Mouse (Mus musculus) ES-E14 (cell line): ENCODE measurements around the gene Zbtb7a. TPM values are rescaled to one million over a fixed set of nuclear protein-coding genes. Genes with fewer than 3 reads are reported as not detected.
A peak's percentile ranks its signal among the peaks of the same experiment; 100 is the strongest.

Experiments used
- DNase-seq: peaks from one replicate; pipeline ENCODE4 v3.0.0-alpha.2; 2013; ENCODE audit warnings: low read depth, low spot score
- H3K27ac ChIP-seq: 2 replicates; pipeline ENCODE4 v1.5.1; 2012; ENCODE audit warnings: low read depth, mild to moderate bottlenecking, low read length, moderate library complexity, mixed read lengths; ENCODE audit not compliant: poor library complexity, insufficient read depth, severe bottlenecking
- H3K36me3 ChIP-seq: 2 replicates; pipeline ENCODE4 v1.6.1; 2012; ENCODE audit warnings: mild to moderate bottlenecking, low read length, moderate library complexity, mixed read lengths; ENCODE audit not compliant: control insufficient read depth, poor library complexity, insufficient read depth, severe bottlenecking
- H3K4me1 ChIP-seq, 2 experiments: fragments of 150-350 bp in 1 of 2; sonication (generic) in 1 of 2; 2 replicates each; pipeline ENCODE4 v1.6.1; 2012; ENCODE audit warnings: low read length in 2 of 2, mild to moderate bottlenecking in 1 of 2, mixed read lengths in 1 of 2; ENCODE audit not compliant: control insufficient read depth in 2 of 2, insufficient read depth in 2 of 2, poor library complexity in 1 of 2
- H3K4me3 ChIP-seq, 2 experiments: fragments of 150-350 bp in 1 of 2; sonication (generic) in 1 of 2; 2 replicates each; pipeline ENCODE4 v1.5.1; 2012; ENCODE audit warnings: low read length in 2 of 2, low read depth in 1 of 2, mild to moderate bottlenecking in 1 of 2, mixed read lengths in 1 of 2; ENCODE audit not compliant: insufficient read depth in 1 of 2, poor library complexity in 1 of 2, severe bottlenecking in 1 of 2
- H3K9ac ChIP-seq: 2 replicates; pipeline ENCODE4 v1.6.1; 2012; ENCODE audit warnings: low read depth, mild to moderate bottlenecking, low read length, mixed read lengths; ENCODE audit not compliant: poor library complexity, insufficient read depth, severe bottlenecking
- H3K9me3 ChIP-seq: fragments of 150-350 bp; sonication (generic); 2 replicates; pipeline ENCODE4 v1.6.1; 2012; ENCODE audit warnings: low read depth, mild to moderate bottlenecking, low read length; ENCODE audit not compliant: control insufficient read depth, insufficient read depth
- CHD2 ChIP-seq: IDR thresholded peaks from 2 replicates; pipeline ENCODE4 v1.6.1; 2014; ENCODE audit warnings: mild to moderate bottlenecking, low read depth, low read length, inconsistent platforms
- HCFC1 ChIP-seq: IDR thresholded peaks from 2 replicates; pipeline ENCODE4 v1.6.1; 2012; ENCODE audit warnings: low read length, inconsistent platforms, borderline replicate concordance; ENCODE audit not compliant: insufficient read depth
- MAFK ChIP-seq: IDR thresholded peaks from 2 replicates; pipeline ENCODE4 v1.6.1; 2014; ENCODE audit warnings: mild to moderate bottlenecking, low read depth, low read length, inconsistent platforms; ENCODE audit not compliant: insufficient read depth
- ZC3H11A ChIP-seq: IDR thresholded peaks from 2 replicates; pipeline ENCODE4 v1.6.1; 2012; ENCODE audit warnings: low read depth, mild to moderate bottlenecking, inconsistent platforms, low read length, borderline replicate concordance
- ZNF384 ChIP-seq: IDR thresholded peaks from 2 replicates; pipeline ENCODE4 v1.6.1; 2012; ENCODE audit warnings: low read depth, low read length, inconsistent platforms
- in situ Hi-C, 2 experiments: fragments of 600-800 bp; cut with MboI; formaldehyde crosslinking; loops; one replicate each; pipeline ENCODE4 v1.15.1; 2025; ENCODE audit warnings: low sequenced_read_pairs in 2 of 2, inconsistent platforms in 1 of 2; ENCODE audit not compliant: unreplicated experiment in 2 of 2
- total RNA-seq: library from RNA; depleted of rRNA; stranded (reverse); fragments of 300-350 nt; gene quantifications from 2 replicates; pipeline ENCODE4 v1.2.3, GENCODE M21; 2012

Gene Zbtb7a
- total RNA-seq, 1 experiment, result 15.7 TPM

- peak overlapping the region; percentile 59; the same call in 1 of the 2 replicates for H3K9ac ChIP-seq
- peak overlapping the region in 1 of 2 experiments; percentile 91; a peak in 1 of 4 replicates for H3K4me3 ChIP-seq
- H3K27ac ChIP-seq, result peak overlapping the region; percentile 63; the same call in 1 of the 2 replicates
- DNase-seq, result no peak
- H3K9me3 ChIP-seq, result no peaks in the 10 kb centered on the region
- in situ Hi-C loops, result no loop called here
- H3K4me1 ChIP-seq, result peaks cover 3 to 58% of the 10 kb centered on the region in 2 experiments; a peak in 3 of 4 replicates
- TF ChIP-seq HCFC1 (no peak), CHD2 (no peak), ZNF384 (no peak), ZC3H11A (no peak), MAFK (no peak)
- H3K36me3 ChIP-seq, result peaks cover 56% of the 10 kb centered on the region
These were observed 11.3 kb downstream of the Zbtb7a start for GRCm38 (mm10) chr10:81146296-81146695.

- no peak for DNase-seq
- peaks cover 56% of the 10 kb centered on the region for H3K36me3 ChIP-seq
- H3K4me1 ChIP-seq, result peaks cover 0 to 35% of the 10 kb centered on the region in 2 experiments; a peak in 3 of 4 replicates
- no peak overlapping the region for H3K4me3 ChIP-seq
- no peak for TF ChIP-seq HCFC1
- no peak for TF ChIP-seq ZNF384
- no peak for TF ChIP-seq ZC3H11A
- no peak for TF ChIP-seq MAFK
- no peak for TF ChIP-seq CHD2
- in situ Hi-C loops, result no loop called here
- H3K9me3 ChIP-seq, result no peaks in the 10 kb centered on the region
- no peak overlapping the region for H3K9ac ChIP-seq
- no peak overlapping the region for H3K27ac ChIP-seq
These were observed 16.2 kb downstream of the Zbtb7a start for GRCm38 (mm10) chr10:81151261-81151660.

DNA sequence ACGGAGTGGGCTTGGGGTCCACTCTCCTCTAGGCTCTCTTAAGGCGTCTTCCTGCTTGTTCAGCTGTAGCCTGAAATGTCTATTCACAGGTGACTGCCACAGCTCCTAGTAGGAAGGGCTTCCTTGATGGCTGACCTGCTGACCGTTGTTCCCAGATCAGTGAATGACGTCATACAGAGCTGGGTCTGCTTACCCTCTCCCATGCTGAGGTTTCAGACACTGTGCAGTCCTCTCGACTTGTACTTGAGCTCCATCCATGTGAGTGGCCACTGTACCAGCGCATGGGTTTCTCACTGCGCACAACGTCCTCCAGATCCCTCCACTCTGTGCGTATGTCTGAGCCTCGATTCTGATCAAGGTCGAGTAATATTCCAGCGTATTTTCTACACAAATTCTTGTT, 17.6 kb downstream of the Zbtb7a start:
- in situ Hi-C loops, result no loop called here
- Histone ChIP-seq H3K27ac (no peak overlapping the region), H3K4me1 (peaks cover 0 to 25% of the 10 kb centered on the region in 2 experiments; a peak in 2 of 4 replicates), H3K4me3 (no peak overlapping the region), H3K36me3 (peaks cover 56% of the 10 kb centered on the region), H3K9ac (no peak overlapping the region), H3K9me3 (no peaks in the 10 kb centered on the region)
- TF ChIP-seq CHD2, result no peak
- no peak for TF ChIP-seq ZNF384
- TF ChIP-seq ZC3H11A, result no peak
- no peak for TF ChIP-seq MAFK
- no peak for TF ChIP-seq HCFC1
- no peak for DNase-seq

GRCm38 (mm10) chr10:81154313-81154712, 19.3 kb downstream of the Zbtb7a start:
- Histone ChIP-seq H3K4me3 (peak overlapping the region in 1 of 2 experiments; percentile 38; a peak in 1 of 4 replicates), H3K9ac (no peak overlapping the region), H3K36me3 (peaks cover 56% of the 10 kb centered on the region), H3K9me3 (no peaks in the 10 kb centered on the region), H3K27ac (no peak overlapping the region), H3K4me1 (peaks cover 0 to 16% of the 10 kb centered on the region in 2 experiments; a peak in 1 of 4 replicates)
- in situ Hi-C loops, result no loop called here
- TF ChIP-seq MAFK (no peak), ZC3H11A (no peak), CHD2 (no peak), HCFC1 (no peak), ZNF384 (no peak)
- DNase-seq, result no peak
